Mouse (Mus musculus) C2C12 (cell line): ENCODE data around the gene 4933425L06Rik. TPM values are rescaled to one million over a fixed set of nuclear protein-coding genes. Genes with fewer than 3 reads are reported as not detected.

Experiments used
- H3K27me3 ChIP-seq: one replicate; pipeline ENCODE4 v1.6.1; 2011; ENCODE audit not compliant: control insufficient read depth, insufficient read depth, insufficient read length
- H3K36me3 ChIP-seq: one replicate; pipeline ENCODE4 v1.6.1; 2011; ENCODE audit not compliant: control insufficient read depth, insufficient read depth
- H3K4me3 ChIP-seq: one replicate; pipeline ENCODE4 v1.5.1; 2011; ENCODE audit warnings: mild to moderate bottlenecking, control low read depth; ENCODE audit not compliant: poor library complexity, insufficient read depth, severe bottlenecking
- H3K79me2 ChIP-seq: one replicate; pipeline ENCODE4 v1.6.1; 2011; ENCODE audit not compliant: control insufficient read depth, insufficient read depth
- H3K79me3 ChIP-seq: one replicate; pipeline ENCODE4 v1.6.1; 2011; ENCODE audit warnings: low read depth, control low read depth
- H3ac ChIP-seq: one replicate; pipeline ENCODE3; 2011; ENCODE audit warnings: low read depth; ENCODE audit not compliant: control insufficient read depth, insufficient read length
- CEBPB ChIP-seq: IDR thresholded peaks from one replicate; pipeline ENCODE4 v1.6.1; 2011; ENCODE audit warnings: low read depth, mild to moderate bottlenecking, control low read depth, moderate library complexity
- CTCF ChIP-seq: IDR thresholded peaks from one replicate; pipeline ENCODE4 v1.5.1; 2011; ENCODE audit not compliant: control insufficient read depth, insufficient read depth, insufficient read length
- FOSL1 ChIP-seq: IDR thresholded peaks from one replicate; pipeline ENCODE4 v1.8.0; 2011; ENCODE audit warnings: mild to moderate bottlenecking, low read length; ENCODE audit not compliant: poor library complexity, insufficient read depth, severe bottlenecking
- MAX ChIP-seq: IDR thresholded peaks from one replicate; pipeline ENCODE4 v1.6.1; 2011; ENCODE audit warnings: mild to moderate bottlenecking, control low read depth
- MYOD1 ChIP-seq: IDR thresholded peaks from one replicate; pipeline ENCODE4 v1.6.1; 2011; ENCODE audit warnings: low read depth; ENCODE audit not compliant: control insufficient read depth, insufficient read length
- MYOG ChIP-seq: IDR thresholded peaks from one replicate; pipeline ENCODE4 v1.6.1; 2011; ENCODE audit not compliant: control insufficient read depth, insufficient read length; ENCODE audit errors: extremely low read depth
- USF1 ChIP-seq: IDR thresholded peaks from one replicate; pipeline ENCODE4 v1.6.1; 2011; ENCODE audit warnings: low read depth, mild to moderate bottlenecking, control low read depth, moderate library complexity
- polyA plus RNA-seq: library from polyadenylated mRNA; unstranded; fragments of >200 nt; fragmentation: generic; extraction: Trizol; gene quantifications from one replicate; pipeline ENCODE4 v1.2.1, GENCODE M21; 2012; ENCODE audit warnings: missing spikeins

4933425L06Rik gene
- polyA plus RNA-seq, 1 experiment, result not detected

GRCm38 (mm10) chr13:105146827-105147226, 64.9 kb downstream of the 4933425L06Rik start:
- H3K79me2 ChIP-seq, result no peaks in the 10 kb centered on the region
- TF ChIP-seq CTCF, result no peak
- TF ChIP-seq FOSL1, result no peak
- TF ChIP-seq MAX, result no peak
- H3K27me3 ChIP-seq, result no peaks in the 10 kb centered on the region

DNA sequence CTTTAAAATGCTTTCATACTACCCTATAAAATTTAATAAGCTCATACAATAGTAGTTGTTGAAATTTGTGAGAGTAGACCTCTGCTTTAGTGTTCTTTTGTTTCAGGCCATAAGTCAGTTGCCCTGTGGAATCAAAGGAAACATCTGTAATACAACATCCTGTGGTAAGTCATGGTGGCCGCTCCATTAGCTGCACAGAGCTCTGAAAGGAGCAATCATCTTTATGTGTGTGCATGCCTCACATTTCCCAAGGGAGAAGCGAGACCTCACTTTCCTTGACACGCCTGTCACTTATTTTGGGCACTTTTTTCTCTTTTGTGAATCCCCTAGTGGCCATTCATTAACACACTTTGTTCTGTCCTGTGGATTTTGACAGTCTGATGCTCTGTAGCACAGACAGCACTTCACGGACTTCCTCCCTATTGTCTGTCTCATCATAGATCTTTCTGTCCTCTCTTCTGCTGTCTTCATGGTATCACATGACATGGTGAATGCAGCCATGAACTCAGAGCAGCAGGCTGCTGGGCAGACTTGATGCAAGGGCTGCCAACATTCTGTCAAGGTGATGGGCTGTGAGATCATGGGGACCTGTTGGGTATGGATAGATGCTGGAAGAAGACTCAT, 66.0 kb downstream of the 4933425L06Rik start:
- Histone ChIP-seq H3K36me3 (no peaks in the 10 kb centered on the region), H3K79me3 (no peaks in the 10 kb centered on the region), H3K27me3 (no peaks in the 10 kb centered on the region), H3ac (no peak overlapping the region), H3K79me2 (no peaks in the 10 kb centered on the region), H3K4me3 (no peak overlapping the region)
- TF ChIP-seq MYOG (no peak), USF1 (no peak), FOSL1 (no peak), MYOD1 (no peak), CEBPB (no peak), CTCF (no peak), MAX (no peak)

More at GRCm38 (mm10) chr13:105146827-105147226, 64.9 kb downstream of the 4933425L06Rik start:
- no peaks in the 10 kb centered on the region for H3K79me3 ChIP-seq
- no peak overlapping the region for H3ac ChIP-seq
- no peak overlapping the region for H3K4me3 ChIP-seq
- no peaks in the 10 kb centered on the region for H3K36me3 ChIP-seq

GRCm38 (mm10) chr13:105150006-105150405, 68.1 kb downstream of the 4933425L06Rik start:
- no peaks in the 10 kb centered on the region for H3K79me3 ChIP-seq
- H3K27me3 ChIP-seq, result no peaks in the 10 kb centered on the region
- no peak overlapping the region for H3K4me3 ChIP-seq
- H3K36me3 ChIP-seq, result no peaks in the 10 kb centered on the region
- no peak overlapping the region for H3ac ChIP-seq
- TF ChIP-seq USF1 (no peak), CEBPB (no peak), MAX (no peak)
- H3K79me2 ChIP-seq, result no peaks in the 10 kb centered on the region

DNA sequence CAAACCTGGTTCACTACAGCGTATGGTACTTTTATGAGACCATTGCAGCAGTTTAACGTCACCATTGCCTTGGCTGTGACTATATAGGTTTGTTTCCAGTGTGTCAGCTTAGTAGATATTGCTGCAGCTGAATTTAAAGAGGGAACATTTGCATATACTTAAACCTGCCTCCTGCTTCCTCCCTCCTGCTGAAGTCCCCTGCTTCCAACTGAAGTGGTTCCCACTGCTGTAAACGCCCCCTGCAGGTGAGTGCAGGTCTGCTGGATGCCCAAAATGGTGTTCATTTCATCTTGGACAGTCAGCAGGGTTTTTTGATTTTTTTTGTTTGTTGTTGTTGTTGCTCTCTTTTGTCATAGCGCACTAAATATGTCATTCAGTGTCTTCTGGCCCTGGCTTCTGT, 72.0 kb downstream of the 4933425L06Rik start:
- H3ac ChIP-seq, result no peak overlapping the region
- H3K4me3 ChIP-seq, result no peak overlapping the region
- H3K27me3 ChIP-seq, result no peaks in the 10 kb centered on the region
- TF ChIP-seq MYOG, result no peak
- no peak for TF ChIP-seq CEBPB
- no peak for TF ChIP-seq USF1
- TF ChIP-seq MYOD1, result no peak
- H3K79me3 ChIP-seq, result no peaks in the 10 kb centered on the region
- H3K79me2 ChIP-seq, result no peaks in the 10 kb centered on the region
- no peaks in the 10 kb centered on the region for H3K36me3 ChIP-seq

- H3K79me3 ChIP-seq, result no peaks in the 10 kb centered on the region
- TF ChIP-seq CTCF (no peak), FOSL1 (no peak), MAX (no peak), MYOG (no peak), USF1 (no peak), CEBPB (no peak), MYOD1 (no peak)
- H3K36me3 ChIP-seq, result no peaks in the 10 kb centered on the region
- H3K79me2 ChIP-seq, result no peaks in the 10 kb centered on the region
- H3K4me3 ChIP-seq, result no peak overlapping the region
- H3K27me3 ChIP-seq, result no peaks in the 10 kb centered on the region
- no peak overlapping the region for H3ac ChIP-seq
Measured at GRCm38 (mm10) chr13:105165441-105165840, 83.5 kb downstream of the 4933425L06Rik start.

Other genes starting within 250 kb of the 4933425L06Rik start
- gene Shisal2b, start 218.2 kb upstream of the 4933425L06Rik start, polyA plus RNA-seq, result not detected
- gene Rgs7bp, start 27.2 kb upstream of the 4933425L06Rik start, polyA plus RNA-seq, result not detected
- gene Rnf180, start 212.7 kb downstream of the 4933425L06Rik start, polyA plus RNA-seq, result not detected